ENCODE assay signal across 8 mouse cellular contexts in the genomic region with DNA sequence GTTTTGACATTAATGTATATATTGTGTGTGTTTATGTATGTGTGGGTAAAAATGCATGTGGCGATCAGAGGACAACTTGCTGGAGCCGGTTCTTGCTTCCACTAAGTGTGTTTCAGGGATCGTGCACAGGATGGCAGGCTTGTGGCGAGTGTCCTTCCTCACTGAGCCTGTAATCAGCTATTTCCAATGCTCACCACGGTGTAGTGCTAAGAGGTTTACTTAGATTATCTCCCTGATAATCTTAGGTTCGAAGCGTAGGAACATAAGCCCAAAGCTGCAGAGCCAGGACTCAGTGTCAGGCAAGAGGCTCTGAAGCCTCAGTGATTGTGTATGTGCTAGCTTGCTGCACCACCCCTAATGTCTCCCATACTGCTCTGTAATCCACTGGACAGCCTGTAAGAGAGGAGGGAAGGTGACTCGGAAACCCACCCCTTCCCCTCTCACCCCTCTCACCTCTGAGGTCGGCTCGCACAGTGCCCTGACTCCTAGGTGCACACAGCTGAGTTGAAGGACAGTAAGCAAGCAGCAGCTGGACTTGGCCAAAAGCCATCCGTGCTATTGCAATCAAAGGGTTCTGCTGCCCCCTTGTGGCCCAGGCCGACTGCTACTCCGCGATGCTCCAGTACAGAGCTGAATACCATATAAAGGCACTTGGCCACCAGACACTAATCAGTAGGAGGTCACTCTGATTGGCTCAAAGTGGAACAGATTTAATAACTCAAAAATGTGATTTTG. TPM values are rescaled to one million over a fixed set of nuclear protein-coding genes. Genes with fewer than 3 reads are reported as not detected.
A peak's percentile ranks its signal among the peaks of the same experiment; 100 is the strongest.
DNase-seq lines count a peak whose midpoint lies in the region; ATAC-seq lines count a peak whose summit lies in the region.

No protein-coding gene starts in this region.

- peak; percentile 92 for ATAC-seq in hindbrain, embryonic 11.5 days (ENCODE audit: low FRiP score)
- ATAC-seq in lung, embryonic 16.5 days (ENCODE audit: low read depth), result peak; percentile 89

- WGBS in hindbrain, embryonic 11.5 days, result 42% methylated on average over 14 of the region's 14 CpGs
- 22% methylated on average over 14 of the region's 14 CpGs for WGBS in lung, embryonic 16.5 days

- H3K4me2 ChIP-seq in hindbrain, embryonic 11.5 days (replicated peaks; ENCODE audit: low read depth, low read length), result no peak overlapping the region
- H3K4me2 ChIP-seq in lung, embryonic 16.5 days (ENCODE audit: low read depth, low read length), result no peak overlapping the region

- no peak overlapping the region for H3K9ac ChIP-seq in hindbrain, embryonic 11.5 days (ENCODE audit: low read depth, low read length)
- H3K9ac ChIP-seq in lung, embryonic 16.5 days (ENCODE audit: low read length), result no peak overlapping the region

- DNase-seq in Muller cell, postnatal 12 days (ENCODE audit: inconsistent ontology term), result peak; percentile 94
- peak; percentile 88 for DNase-seq in cerebellum, adult 9-11 months
- DNase-seq in frontal cortex, postnatal 10 days (ENCODE audit: low spot score in 2 of 2), result peak; percentile 76 to 89
- peak; percentile 96 for DNase-seq in hindbrain, embryonic 11.5 days (ENCODE audit: low spot score)
- peak; percentile 90 for DNase-seq in layer of hippocampus, adult 9-11 months
- peak; percentile 96 for DNase-seq in ovary, postnatal 10 days (ENCODE audit: low spot score)
- DNase-seq in thymus, postnatal 0 days (ENCODE audit: low spot score), result peak; percentile 68

- no peaks in the 10 kb centered on the region for H3K27me3 ChIP-seq in hindbrain, embryonic 11.5 days (ENCODE audit: control insufficient read depth, insufficient read depth, low read length)
- H3K27me3 ChIP-seq in lung, embryonic 16.5 days (ENCODE audit: control insufficient read depth, insufficient read depth, low read depth, low read length), result no peaks in the 10 kb centered on the region

- no peaks in the 10 kb centered on the region for H3K9me3 ChIP-seq in hindbrain, embryonic 11.5 days (ENCODE audit: control insufficient read depth, low read length)
- H3K9me3 ChIP-seq in lung, embryonic 16.5 days (ENCODE audit: control insufficient read depth, low read length), result no peaks in the 10 kb centered on the region

- H3K4me1 ChIP-seq in hindbrain, embryonic 11.5 days (replicated peaks; ENCODE audit: control insufficient read depth, insufficient read depth, low read length), result no peaks in the 10 kb centered on the region
- peaks cover 11% of the 10 kb centered on the region; the same call in 1 of the 2 replicates for H3K4me1 ChIP-seq in lung, embryonic 16.5 days (replicated peaks; ENCODE audit: control insufficient read depth, insufficient read depth, low read length)

- H3K27ac ChIP-seq in hindbrain, embryonic 11.5 days (ENCODE audit: low read depth, low read length), result no peak overlapping the region
- no peak overlapping the region for H3K27ac ChIP-seq in lung, embryonic 16.5 days (ENCODE audit: low read length)

- no peak overlapping the region for H3K4me3 ChIP-seq in hindbrain, embryonic 11.5 days (ENCODE audit: low read depth, low read length)
- no peak overlapping the region for H3K4me3 ChIP-seq in lung, embryonic 16.5 days (ENCODE audit: low read length)

- no peaks in the 10 kb centered on the region for H3K36me3 ChIP-seq in hindbrain, embryonic 11.5 days (ENCODE audit: control insufficient read depth, insufficient read depth, low read length)
- no peaks in the 10 kb centered on the region for H3K36me3 ChIP-seq in lung, embryonic 16.5 days (ENCODE audit: control insufficient read depth, insufficient read depth, low read length)

RNA-seq across cellular contexts. Expression of gene St3gal3, which starts 51.3 kb away (rescaled TPM):
- polyA plus RNA-seq in hindbrain, embryonic 11.5 days (2014; fragmentation: Nextera tagmentation; extraction: Ambion mirVana), result 5.5 and 6.0 TPM in 2 replicates
- polyA plus RNA-seq in lung, embryonic 16.5 days (2015; fragmentation: Nextera tagmentation; extraction: Ambion mirVana), result 6.7 TPM in 2 replicates
- polyA plus RNA-seq in thymus, postnatal 0 days (2015; fragmentation: Nextera tagmentation; extraction: Ambion mirVana), result 4.2 and 4.7 TPM in 2 replicates
